Mouse (Mus musculus) retina, embryonic 14.5 days (tissue): ENCODE data around the gene Ces3a.
"Not testable (repeated sequence)": the region's sequence is repeated elsewhere in the genome, so short reads cannot be mapped to it uniquely, and the experiment has no call there.

Source experiments
- DNase-seq: peaks from one replicate; pipeline ENCODE4 v3.0.0-alpha.2; 2015; ENCODE audit warnings: low spot score

Gene Ces3a

DNA sequence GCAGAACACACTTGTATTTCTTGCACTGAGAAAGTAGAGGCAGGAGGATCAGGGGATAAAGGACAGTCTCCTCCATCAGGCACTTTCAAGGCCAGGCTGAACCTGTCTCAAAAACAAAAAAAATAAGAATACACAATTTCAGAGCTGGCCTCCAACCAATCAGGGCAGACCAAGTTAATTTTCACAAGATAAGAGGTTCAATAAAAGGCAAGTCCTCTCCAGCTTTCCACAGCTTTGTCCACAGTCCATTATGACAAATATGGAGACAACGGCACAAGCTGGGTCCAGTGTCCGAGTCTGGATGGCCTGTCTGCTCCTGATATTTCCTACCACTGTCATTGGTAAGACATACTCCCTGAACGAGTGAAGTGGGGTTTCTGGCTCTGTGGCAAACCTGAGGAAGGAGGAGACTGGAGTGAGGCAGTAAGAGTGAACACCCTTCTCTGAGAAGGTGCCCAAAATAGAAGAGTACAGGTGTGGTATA is at the start of gene Ces3a:
Gene Ces3a, plus strand, starts transcription at position 231 of the 484 bp plus-strand sequence.
- DNase-seq, result no peak

- no peak for DNase-seq
These were observed 49.2 kb upstream of the Ces3a start for GRCm38 (mm10) chr8:104999183-104999582.

DNA sequence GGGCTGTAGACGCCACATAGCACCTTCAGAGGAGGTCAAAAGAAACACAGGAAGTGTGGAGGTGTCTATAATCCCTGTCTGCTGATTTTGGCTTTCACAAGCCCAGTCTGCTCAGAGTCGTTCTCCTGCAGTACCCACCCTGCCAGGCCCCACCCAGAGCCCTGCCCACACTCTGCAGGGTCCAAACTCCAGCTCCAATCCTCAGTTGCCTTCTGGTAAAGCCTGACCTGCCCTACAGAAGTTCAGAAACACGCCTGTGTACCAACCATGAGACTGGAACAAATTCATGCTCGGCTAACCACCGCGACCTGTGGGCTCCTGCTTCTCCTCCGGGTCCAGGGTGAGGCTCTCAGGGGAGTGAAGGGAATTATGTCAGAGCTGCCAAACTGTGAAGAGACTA is 47.8 kb upstream of the Ces3a start, which contains the start of gene Ces2h:
Gene Ces2h, plus strand, starts transcription at position 268 of the 400 bp plus-strand sequence.
- DNase-seq, result no peak

- DNase-seq, result no peak
These were observed 38.4 kb upstream of the Ces3a start for GRCm38 (mm10) chr8:105010000-105010399.

- no peak for DNase-seq
These were observed 37.3 kb upstream of the Ces3a start for GRCm38 (mm10) chr8:105011136-105011535.

- no peak for DNase-seq
These were observed 34.0 kb upstream of the Ces3a start for GRCm38 (mm10) chr8:105014391-105014790.

DNA sequence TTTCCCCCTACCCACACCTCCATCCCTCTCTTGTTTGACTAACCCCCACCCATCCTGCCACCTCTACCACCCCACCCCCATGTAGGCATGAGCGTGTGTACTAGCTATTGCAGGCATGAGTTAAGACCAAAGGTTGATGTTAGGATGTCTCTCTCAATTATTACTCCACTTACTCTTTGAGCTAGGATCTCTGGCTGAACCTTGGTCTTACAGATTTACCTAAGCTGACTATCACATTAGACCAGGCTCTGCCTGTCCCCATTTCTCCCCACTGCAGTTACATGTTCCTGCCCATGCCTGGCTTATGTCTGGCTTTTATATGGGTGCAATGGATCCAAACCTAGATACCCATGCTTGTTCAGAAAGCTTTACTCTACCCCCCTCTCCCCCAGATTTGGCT is 26.4 kb upstream of the Ces3a start:
- DNase-seq, result no peak

- DNase-seq, result no peak
These were observed 25.3 kb upstream of the Ces3a start for GRCm38 (mm10) chr8:105023087-105023486.

- DNase-seq, result peak; percentile 25
These were observed 23.4 kb upstream of the Ces3a start for GRCm38 (mm10) chr8:105025050-105025449.

GRCm38 (mm10) chr8:105043510-105043909 is 4.9 kb upstream of the Ces3a start:
- no peak for DNase-seq

GRCm38 (mm10) chr8:105045824-105046401 is 2.5 kb upstream of the Ces3a start:
- no peak for DNase-seq

GRCm38 (mm10) chr8:105056211-105056610 is 7.8 kb downstream of the Ces3a start:
- no peak for DNase-seq

- no peak for DNase-seq
These were observed 11.7 kb downstream of the Ces3a start for GRCm38 (mm10) chr8:105060056-105060455.

GRCm38 (mm10) chr8:105066761-105067160 is 18.4 kb downstream of the Ces3a start:
- peak; percentile 77 for DNase-seq

DNA sequence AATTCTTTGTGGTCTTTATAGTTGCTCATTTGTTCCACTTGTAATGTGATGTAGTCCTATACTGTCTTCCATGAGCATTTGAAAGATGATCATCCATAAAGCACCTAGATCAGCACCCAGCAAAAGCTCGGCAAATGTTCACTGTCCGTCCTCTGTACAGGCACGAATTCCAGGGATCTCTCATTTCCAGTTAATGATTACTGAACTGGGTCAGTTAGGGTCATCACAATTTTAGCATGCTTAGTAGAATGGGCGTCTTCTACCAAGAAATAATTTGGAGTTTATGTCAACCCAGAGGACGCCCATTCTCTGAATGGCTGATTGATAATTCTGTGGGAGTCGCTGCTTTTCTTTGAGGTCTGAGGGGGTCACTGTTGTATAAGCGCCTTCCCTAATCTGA is 19.5 kb downstream of the Ces3a start:
- DNase-seq, result not testable (repeated sequence)

DNA sequence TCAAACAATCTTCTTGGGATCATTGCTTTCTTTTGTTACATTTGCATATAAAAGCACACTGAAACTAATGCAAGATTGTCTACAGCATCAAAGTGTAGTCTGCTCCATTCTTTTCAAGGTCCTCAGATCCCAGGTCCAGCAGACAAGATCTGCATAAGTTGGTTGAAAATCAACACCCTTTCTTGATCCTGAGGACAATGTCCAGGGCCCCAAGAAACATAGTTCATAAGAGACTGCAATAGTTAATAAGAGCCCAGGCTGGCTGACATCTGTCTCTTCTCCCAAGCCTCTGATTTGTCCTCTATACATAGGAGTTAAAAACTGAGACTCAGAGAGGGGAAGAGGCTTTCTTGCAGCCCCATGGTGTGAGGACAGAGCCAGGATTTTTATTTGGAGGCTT is 20.6 kb downstream of the Ces3a start:
- DNase-seq, result no peak

- DNase-seq, result no peak
These were observed 28.2 kb downstream of the Ces3a start for GRCm38 (mm10) chr8:105076601-105077000.

- no peak for DNase-seq
These were observed 28.7 kb downstream of the Ces3a start for GRCm38 (mm10) chr8:105077071-105077470.

DNA sequence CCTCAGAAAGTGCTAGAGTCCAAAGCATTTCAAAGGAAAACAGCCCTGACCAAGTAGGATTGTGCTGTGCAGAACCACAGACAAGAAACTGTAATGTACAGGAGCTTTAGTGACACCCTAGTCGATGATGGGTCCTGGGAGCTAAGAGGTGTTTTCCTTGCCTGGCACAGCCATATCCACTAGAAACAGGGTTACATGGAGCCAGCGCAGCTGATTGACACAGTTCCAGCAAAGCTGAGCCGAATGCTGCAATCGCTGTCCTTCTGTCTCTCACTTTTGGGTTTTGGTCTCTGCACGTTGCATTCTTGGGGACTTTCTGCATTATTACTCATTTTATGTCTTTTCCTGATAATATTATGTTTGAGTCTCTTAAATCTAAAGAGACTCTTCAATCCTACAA is 30.2 kb downstream of the Ces3a start:
- DNase-seq, result no peak

- no peak for DNase-seq
These were observed 32.5 kb downstream of the Ces3a start for GRCm38 (mm10) chr8:105080814-105081336.

GRCm38 (mm10) chr8:105083449-105084050 is 35.1 kb downstream of the Ces3a start, which contains the start of gene Ces3b:
Gene Ces3b, plus strand, starts transcription at chr8:105083753.
- DNase-seq, result no peak

DNA sequence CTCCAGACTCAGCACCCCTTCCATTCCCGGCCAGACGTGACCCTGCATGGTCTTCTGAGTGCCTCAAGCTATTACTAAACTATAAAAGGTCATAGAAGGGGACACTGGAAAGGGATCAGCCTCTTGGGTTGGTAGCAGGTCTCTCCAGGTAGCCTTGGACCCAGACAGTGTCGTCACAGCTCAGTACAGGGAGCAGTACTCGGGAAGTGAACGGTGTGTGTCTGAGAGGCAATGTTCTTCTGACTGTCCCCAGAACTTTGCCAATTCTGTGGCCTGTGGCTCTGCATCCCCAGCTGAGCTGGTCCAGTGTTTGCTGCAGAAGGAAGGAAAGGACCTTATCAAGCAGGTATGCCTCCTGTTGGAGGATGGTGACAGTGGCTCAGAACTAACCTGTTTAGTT is 39.8 kb downstream of the Ces3a start:
- not testable (repeated sequence) for DNase-seq

GRCm38 (mm10) chr8:105088581-105088980 is 40.2 kb downstream of the Ces3a start:
- DNase-seq, result no peak
